Mouse (Mus musculus): ENCODE results near the gene Eif2b2.

DNA sequence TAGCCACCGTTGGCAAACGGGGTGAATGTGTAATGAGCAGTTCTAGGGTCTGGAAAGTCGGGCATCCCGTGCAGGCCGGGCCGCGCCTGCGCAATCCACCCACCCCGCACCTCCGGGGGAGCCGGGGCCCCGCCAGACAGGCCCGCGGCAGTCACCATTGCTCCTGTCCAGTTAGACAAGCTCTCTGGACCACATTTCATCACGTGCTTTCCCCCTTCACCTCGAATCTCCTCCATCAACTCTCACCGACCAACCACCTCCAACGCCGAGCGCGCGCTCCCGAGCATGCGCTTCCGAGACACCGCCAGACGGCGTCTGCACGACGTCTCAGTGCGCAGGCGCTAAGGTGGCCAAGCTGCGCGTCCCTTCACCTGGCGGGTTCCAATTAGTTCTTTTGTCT is 51.0 kb downstream of the Eif2b2 start, which contains the start of gene Mlh3:
- TF ChIP-seq GATA1 (IDR thresholded peaks at IDR 0.05; ENCODE audit: borderline replicate concordance, low read length): no peak
- TF ChIP-seq FLI1 (IDR thresholded peaks at IDR 0.05; ENCODE audit: low read length): no peak

Measured in megakaryocyte, embryonic 14.5 days (primary cell).